Mouse (Mus musculus): ENCODE results near the gene Cenpp. TPM values are rescaled to one million over a fixed set of nuclear protein-coding genes. Genes with fewer than 3 reads are reported as not detected.

The Cenpp gene
- polyA plus RNA-seq, 1 experiment from 2014 or later, result 28.1 TPM

Other genes starting within 250 kb of the Cenpp start
- 11.1 and 11.8 TPM in 2 replicates for gene Ippk, start 231.5 kb downstream of the Cenpp start, polyA plus RNA-seq (2015; fragmentation: Nextera tagmentation; extraction: Ambion mirVana)
- 0.74 and 1.1 TPM in 2 replicates for gene Tes3-ps, start 159.5 kb downstream of the Cenpp start, polyA plus RNA-seq (2015; fragmentation: Nextera tagmentation; extraction: Ambion mirVana)
- gene Ecm2, start 148.0 kb downstream of the Cenpp start, polyA plus RNA-seq (2015; fragmentation: Nextera tagmentation; extraction: Ambion mirVana), result 5.0 and 5.8 TPM in 2 replicates
- 32.2 and 45.0 TPM in 2 replicates for gene Aspn, start 108.3 kb downstream of the Cenpp start, polyA plus RNA-seq (2015; fragmentation: Nextera tagmentation; extraction: Ambion mirVana)
- 0.74 and 1.3 TPM in 2 replicates for gene Omd, start 70.3 kb downstream of the Cenpp start, polyA plus RNA-seq (2015; fragmentation: Nextera tagmentation; extraction: Ambion mirVana)
- gene Ogn, start 44.7 kb downstream of the Cenpp start, polyA plus RNA-seq (2015; fragmentation: Nextera tagmentation; extraction: Ambion mirVana), result 49.8 and 53.8 TPM in 2 replicates
- 11.5 TPM in 2 replicates for gene Nol8, start 293 bp upstream of the Cenpp start, polyA plus RNA-seq (2015; fragmentation: Nextera tagmentation; extraction: Ambion mirVana)
- 49.1 and 52.6 TPM in 2 replicates for gene Iars, start 29.3 kb upstream of the Cenpp start, polyA plus RNA-seq (2015; fragmentation: Nextera tagmentation; extraction: Ambion mirVana)
- not detected in 2 replicates for gene Gm30302, start 146.2 kb upstream of the Cenpp start, polyA plus RNA-seq (2015; fragmentation: Nextera tagmentation; extraction: Ambion mirVana)